Mouse (Mus musculus) neutrophil, adult 5-6 weeks (primary cell): ENCODE results near the gene Rcan3. TPM values are rescaled to one million over a fixed set of nuclear protein-coding genes. Genes with fewer than 3 reads are reported as not detected.

Experiments used
- ATAC-seq: fragments of 151-379, 151-347 bp; 2 replicates; pipeline ENCODE4 v1.8.0; 2017; ENCODE audit warnings: mild to moderate bottlenecking, moderate TSS enrichment; ENCODE audit not compliant: insufficient number of reproducible peaks, poor library complexity, low FRiP score, severe bottlenecking; ENCODE audit errors: extremely low read depth
- total RNA-seq: library from RNA; stranded (forward); fragments of 200-1000 nt; gene quantifications from 2 replicates; pipeline ENCODE4 v1.2.3, GENCODE M21; 2017

Rcan3 gene
- total RNA-seq, 1 experiment from 2014 or later = 3.6 TPM

GRCm38 (mm10) chr4:135420416-135420815, 13.2 kb downstream of the Rcan3 start:
- ATAC-seq = no peak

- ATAC-seq = no peak
Observed at GRCm38 (mm10) chr4:135419996-135420395, 13.7 kb downstream of the Rcan3 start.

GRCm38 (mm10) chr4:135416367-135416766, 17.3 kb downstream of the Rcan3 start:
- ATAC-seq = peak; percentile 32; the same call in 1 of the 2 replicates

- ATAC-seq = no peak
Observed at GRCm38 (mm10) chr4:135413491-135413890, 20.2 kb downstream of the Rcan3 start.

- ATAC-seq = peak; percentile 80
Observed at GRCm38 (mm10) chr4:135411633-135412032, 22.0 kb downstream of the Rcan3 start.

GRCm38 (mm10) chr4:135406180-135406579, 27.5 kb downstream of the Rcan3 start:
- 0 out of 2 replicates have a peak, but pooled peaks have one; percentile 30 for ATAC-seq

GRCm38 (mm10) chr4:135404916-135405315, 28.7 kb downstream of the Rcan3 start:
- no peak for ATAC-seq

- no peak for ATAC-seq
Observed at GRCm38 (mm10) chr4:135404048-135404447, 29.6 kb downstream of the Rcan3 start.

GRCm38 (mm10) chr4:135401881-135402280, 31.8 kb downstream of the Rcan3 start:
- ATAC-seq = no peak

GRCm38 (mm10) chr4:135397991-135398390, 35.7 kb downstream of the Rcan3 start, which contains the start of gene Ncmap:
Gene Ncmap, minus strand, starts transcription at chr4:135398227.
- no peak for ATAC-seq

- ATAC-seq = no peak
Observed at GRCm38 (mm10) chr4:135397551-135397950, 36.1 kb downstream of the Rcan3 start.

GRCm38 (mm10) chr4:135396303-135396702, 37.4 kb downstream of the Rcan3 start:
- no peak for ATAC-seq

GRCm38 (mm10) chr4:135395375-135395774, 38.3 kb downstream of the Rcan3 start:
- ATAC-seq = no peak

GRCm38 (mm10) chr4:135394666-135395065, 39.0 kb downstream of the Rcan3 start:
- ATAC-seq = no peak

GRCm38 (mm10) chr4:135393381-135393780, 40.3 kb downstream of the Rcan3 start:
- ATAC-seq = no peak

GRCm38 (mm10) chr4:135392801-135393200, 40.9 kb downstream of the Rcan3 start:
- ATAC-seq = no peak

GRCm38 (mm10) chr4:135391014-135391413, 42.6 kb downstream of the Rcan3 start:
- ATAC-seq = no peak

GRCm38 (mm10) chr4:135385614-135386013, 48.0 kb downstream of the Rcan3 start:
- ATAC-seq = no peak

- ATAC-seq = peak; percentile 74
Observed at GRCm38 (mm10) chr4:135382316-135382715, 51.3 kb downstream of the Rcan3 start.

GRCm38 (mm10) chr4:135381355-135381754, 52.3 kb downstream of the Rcan3 start:
- no peak for ATAC-seq

GRCm38 (mm10) chr4:135377241-135377640, 56.4 kb downstream of the Rcan3 start:
- ATAC-seq = no peak
